Mouse (Mus musculus): Measurements from ENCODE around the gene Xdh. TPM values are rescaled to one million over a fixed set of nuclear protein-coding genes. Genes with fewer than 3 reads are reported as not detected.

Xdh gene
- 0.16 and 0.24 TPM in 2 replicates for polyA plus RNA-seq (2014; fragmentation: Nextera tagmentation; extraction: Ambion mirVana)

DNA sequence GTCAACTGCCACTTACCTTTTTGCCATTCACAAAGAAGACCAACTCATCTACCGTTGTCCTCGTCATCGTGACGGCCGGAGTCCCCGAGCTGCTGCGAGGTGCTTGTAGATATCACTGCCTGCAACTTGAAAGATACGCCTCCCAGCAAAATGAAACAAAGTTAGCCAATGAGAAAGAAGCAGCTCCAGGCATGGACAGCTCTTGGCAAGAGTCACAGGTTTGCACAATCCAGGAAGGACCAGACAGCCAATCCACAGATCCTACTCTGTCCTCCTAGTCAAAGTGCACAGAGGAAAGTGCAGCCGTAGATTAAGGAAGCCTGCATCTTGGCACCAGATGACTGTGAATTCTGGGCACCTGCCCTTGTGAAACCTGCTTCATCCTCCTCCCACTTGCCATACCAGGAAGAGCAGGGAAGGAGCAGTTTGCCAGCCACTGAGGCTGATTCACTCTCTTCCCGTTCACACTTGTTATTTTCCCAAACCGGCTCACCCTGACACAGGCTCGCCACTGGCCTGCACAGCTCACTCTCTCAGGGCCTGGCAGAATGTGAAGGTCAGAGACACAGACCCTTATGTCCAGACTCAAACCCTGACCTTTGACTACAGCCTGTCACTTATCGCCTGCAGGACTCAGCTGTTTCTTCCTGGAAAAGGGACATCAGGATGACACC lies at the start of gene Xdh:
Gene Xdh, minus strand, starts transcription at position 135 of the 674 bp plus-strand sequence.
- 89% methylated on average over 13 of the region's 13 CpGs for WGBS

GRCm38 (mm10) chr17:73995907-73996645 lies 46.1 kb upstream of the Xdh start:
- H3K4me3 ChIP-seq (replicated peaks; ENCODE audit: low read length): no peak overlapping the region
- no peak overlapping the region for H3K9ac ChIP-seq
- no peaks in the 10 kb centered on the region for H3K9me3 ChIP-seq (ENCODE audit: control insufficient read depth, low read length)
- H3K36me3 ChIP-seq (replicated peaks; ENCODE audit: control insufficient read depth, insufficient read depth): no peaks in the 10 kb centered on the region
- 92% methylated on average over 13 of the region's 13 CpGs for WGBS
- DNase-seq (ENCODE audit: low spot score) (no peak), ATAC-seq (ENCODE audit: low FRiP score) (no peak)
- no peaks in the 10 kb centered on the region for H3K27me3 ChIP-seq (ENCODE audit: control insufficient read depth, insufficient read depth, low read length)
- H3K27ac ChIP-seq: no peak overlapping the region
- H3K4me1 ChIP-seq (replicated peaks; ENCODE audit: control insufficient read depth, insufficient read depth, low read length): no peaks in the 10 kb centered on the region
- H3K4me2 ChIP-seq (replicated peaks): no peak overlapping the region

More for the DNA sequence above, at the start of gene Xdh:
- Histone ChIP-seq H3K27ac (no peak within 1 kb of the TSS), H3K4me2 (replicated peaks) (no peak within 1 kb of the TSS), H3K9ac (no peak within 1 kb of the TSS), H3K36me3 (replicated peaks; ENCODE audit: control insufficient read depth, insufficient read depth) (no peaks in the 10 kb centered on the region), H3K9me3 (ENCODE audit: control insufficient read depth, low read length) (no peaks in the 10 kb centered on the region), H3K4me3 (replicated peaks; ENCODE audit: low read length) (no peak within 1 kb of the TSS), H3K27me3 (ENCODE audit: control insufficient read depth, insufficient read depth, low read length) (no peaks in the 10 kb centered on the region), H3K4me1 (replicated peaks; ENCODE audit: control insufficient read depth, insufficient read depth, low read length) (no peaks in the 10 kb centered on the region)
- DNase-seq (ENCODE audit: low spot score) (no peak), ATAC-seq (ENCODE audit: low FRiP score) (no peak)

DNA sequence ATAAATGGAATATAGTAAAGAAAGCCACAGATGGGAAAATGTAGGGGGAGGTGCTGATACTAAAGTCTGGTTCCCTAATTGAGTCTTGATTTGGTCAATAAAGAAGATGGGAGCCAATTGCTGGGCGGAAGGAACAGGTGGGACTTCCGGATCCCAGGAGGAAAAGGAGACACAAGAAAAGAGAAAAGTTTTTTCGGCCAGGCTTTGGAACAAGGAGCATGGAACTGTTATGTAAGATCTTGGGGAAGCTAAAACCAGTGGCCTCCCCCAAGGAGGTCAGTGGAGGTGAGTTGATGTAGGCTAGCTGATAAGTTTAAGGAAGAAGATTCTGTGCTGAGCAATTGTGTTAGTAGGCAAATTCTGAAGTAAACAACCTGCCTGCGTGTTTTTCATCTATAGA lies 41.3 kb upstream of the Xdh start:
- no peak overlapping the region for H3K4me3 ChIP-seq (replicated peaks; ENCODE audit: low read length)
- WGBS: 91% methylated on average over 4 of the region's 4 CpGs
- ATAC-seq (ENCODE audit: low FRiP score): no peak

DNA sequence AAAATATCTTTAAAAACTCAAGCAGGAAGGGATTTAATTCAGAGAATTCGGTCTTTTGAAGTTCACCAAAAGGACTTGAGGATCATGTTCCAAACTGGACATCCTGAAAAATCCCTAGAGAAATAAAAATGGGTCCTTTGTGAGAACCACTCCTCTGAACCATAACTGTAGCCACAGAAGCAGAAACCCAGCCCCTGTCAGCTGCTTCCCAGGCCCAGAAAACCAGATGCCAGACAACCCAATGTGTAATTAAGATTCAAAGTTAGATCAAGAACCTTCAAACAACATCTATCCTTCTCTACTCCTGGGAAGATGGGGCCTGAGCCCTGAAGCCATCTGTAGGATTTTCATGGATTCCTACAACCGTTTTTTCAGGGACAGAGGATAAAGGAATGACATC lies 36.6 kb upstream of the Xdh start:
- Histone ChIP-seq H3K27me3 (ENCODE audit: control insufficient read depth, insufficient read depth, low read length) (no peaks in the 10 kb centered on the region), H3K9ac (no peak overlapping the region), H3K27ac (no peak overlapping the region), H3K4me2 (replicated peaks) (no peak overlapping the region), H3K36me3 (replicated peaks; ENCODE audit: control insufficient read depth, insufficient read depth) (no peaks in the 10 kb centered on the region), H3K4me1 (replicated peaks; ENCODE audit: control insufficient read depth, insufficient read depth, low read length) (no peaks in the 10 kb centered on the region), H3K9me3 (ENCODE audit: control insufficient read depth, low read length) (no peaks in the 10 kb centered on the region), H3K4me3 (replicated peaks; ENCODE audit: low read length) (no peak overlapping the region)
- ATAC-seq (ENCODE audit: low FRiP score): no peak
- DNase-seq (ENCODE audit: low spot score): no peak
- WGBS: 83% methylated on average over 2 of the region's 2 CpGs

More for the DNA sequence above, 41.3 kb upstream of the Xdh start:
- Histone ChIP-seq H3K4me1 (replicated peaks; ENCODE audit: control insufficient read depth, insufficient read depth, low read length) (no peaks in the 10 kb centered on the region), H3K9me3 (ENCODE audit: control insufficient read depth, low read length) (no peaks in the 10 kb centered on the region), H3K4me2 (replicated peaks) (no peak overlapping the region), H3K27ac (no peak overlapping the region), H3K27me3 (ENCODE audit: control insufficient read depth, insufficient read depth, low read length) (no peaks in the 10 kb centered on the region), H3K9ac (no peak overlapping the region), H3K36me3 (replicated peaks; ENCODE audit: control insufficient read depth, insufficient read depth) (no peaks in the 10 kb centered on the region)
- DNase-seq (ENCODE audit: low spot score): no peak

DNA sequence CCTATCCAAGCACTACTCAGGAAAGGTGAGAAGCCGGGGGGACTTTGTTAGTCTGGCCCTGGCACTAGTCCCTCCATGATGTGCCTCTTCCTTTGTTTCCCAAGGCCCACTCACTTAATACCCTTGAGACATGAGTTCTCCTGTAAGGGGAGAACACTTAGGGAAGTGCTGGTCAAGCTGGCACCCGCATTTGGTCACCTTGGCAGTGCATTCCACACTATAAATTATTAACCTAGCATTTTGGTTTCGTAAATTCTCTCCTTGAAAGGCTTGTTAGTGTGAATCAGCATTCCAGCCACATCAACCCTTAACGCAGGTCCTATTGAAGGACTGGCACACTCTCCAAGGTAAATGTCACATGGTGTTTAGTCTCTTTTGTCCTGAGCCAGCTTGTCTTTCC lies 35.9 kb upstream of the Xdh start:
- WGBS: 86% methylated on average over 4 of the region's 4 CpGs
- no peak for ATAC-seq (ENCODE audit: low FRiP score)
- Histone ChIP-seq H3K4me3 (replicated peaks; ENCODE audit: low read length) (no peak overlapping the region), H3K27ac (no peak overlapping the region), H3K36me3 (replicated peaks; ENCODE audit: control insufficient read depth, insufficient read depth) (no peaks in the 10 kb centered on the region), H3K4me1 (replicated peaks; ENCODE audit: control insufficient read depth, insufficient read depth, low read length) (no peaks in the 10 kb centered on the region), H3K9ac (no peak overlapping the region), H3K4me2 (replicated peaks) (no peak overlapping the region), H3K9me3 (ENCODE audit: control insufficient read depth, low read length) (no peaks in the 10 kb centered on the region), H3K27me3 (ENCODE audit: control insufficient read depth, insufficient read depth, low read length) (no peaks in the 10 kb centered on the region)
- no peak for DNase-seq (ENCODE audit: low spot score)

DNA sequence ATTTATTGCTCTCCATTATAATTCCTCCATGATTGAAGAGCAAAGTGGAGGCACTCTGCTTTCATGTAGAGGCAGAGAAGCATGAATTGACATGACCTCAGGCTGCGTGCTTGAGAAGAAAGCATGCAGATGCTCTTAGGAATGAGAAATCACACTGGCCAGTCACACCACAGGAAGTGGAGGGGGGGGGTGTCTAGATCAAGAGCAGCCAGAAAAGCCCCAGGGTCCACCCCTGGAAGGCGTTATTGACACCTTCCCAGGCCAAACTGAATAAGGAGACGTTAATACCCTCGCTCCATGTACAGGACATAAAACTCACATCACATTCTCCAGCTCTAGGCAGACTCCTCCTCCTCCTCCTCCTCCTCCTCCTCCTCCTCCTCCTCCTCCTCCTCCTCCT lies 34.5 kb upstream of the Xdh start:
- DNase-seq (ENCODE audit: low spot score): no peak
- Histone ChIP-seq H3K27me3 (ENCODE audit: control insufficient read depth, insufficient read depth, low read length) (no peaks in the 10 kb centered on the region), H3K4me3 (replicated peaks; ENCODE audit: low read length) (no peak overlapping the region), H3K27ac (no peak overlapping the region), H3K9ac (no peak overlapping the region), H3K9me3 (ENCODE audit: control insufficient read depth, low read length) (no peaks in the 10 kb centered on the region), H3K36me3 (replicated peaks; ENCODE audit: control insufficient read depth, insufficient read depth) (no peaks in the 10 kb centered on the region), H3K4me1 (replicated peaks; ENCODE audit: control insufficient read depth, insufficient read depth, low read length) (no peaks in the 10 kb centered on the region), H3K4me2 (replicated peaks) (no peak overlapping the region)
- WGBS: 28% methylated on average over 4 of the region's 4 CpGs
- ATAC-seq (ENCODE audit: low FRiP score): no peak

DNA sequence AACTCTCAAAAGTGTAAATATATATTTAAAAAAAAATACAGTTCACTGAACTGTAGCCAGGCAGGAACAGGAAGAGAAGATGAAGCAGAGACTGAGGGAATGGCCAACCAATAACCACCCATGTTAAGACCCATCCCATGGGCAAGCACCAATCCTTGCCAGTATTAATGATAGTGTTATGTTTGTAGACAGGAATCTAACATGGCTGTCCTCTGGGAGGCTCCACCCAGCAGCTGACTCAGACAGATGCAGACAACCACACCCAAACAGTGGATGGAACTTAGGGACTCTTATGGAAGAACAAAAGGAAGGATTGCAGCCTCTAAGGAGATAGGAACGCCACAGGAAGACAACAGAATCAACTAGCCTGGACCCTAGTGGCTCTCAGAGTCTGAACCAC lies 32.9 kb upstream of the Xdh start:
- 80% methylated on average over 1 of the region's 1 CpGs for WGBS
- no peak for ATAC-seq (ENCODE audit: low FRiP score)
- no peak overlapping the region for H3K27ac ChIP-seq

DNA sequence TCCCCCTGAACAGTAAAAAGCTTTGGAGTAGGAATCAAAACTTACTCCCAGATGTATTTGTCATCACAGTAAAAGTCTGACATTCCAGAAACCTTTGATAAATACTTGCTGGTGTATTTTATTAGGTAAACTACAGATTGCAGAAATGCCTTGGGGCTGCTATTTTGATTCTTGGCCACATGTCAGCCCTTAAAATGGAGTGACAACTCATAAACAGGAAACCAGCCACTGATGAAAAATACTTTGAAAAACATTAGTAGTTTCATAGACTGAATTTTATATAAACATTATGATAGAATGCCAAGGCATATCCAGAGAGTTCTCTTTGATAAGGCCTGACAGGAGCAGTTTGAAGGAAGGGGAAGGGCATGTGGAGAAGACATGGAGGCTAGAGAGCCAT lies 26.1 kb upstream of the Xdh start:
- Histone ChIP-seq H3K27ac (no peak overlapping the region), H3K27me3 (ENCODE audit: control insufficient read depth, insufficient read depth, low read length) (no peaks in the 10 kb centered on the region), H3K9me3 (ENCODE audit: control insufficient read depth, low read length) (no peaks in the 10 kb centered on the region), H3K4me1 (replicated peaks; ENCODE audit: control insufficient read depth, insufficient read depth, low read length) (no peaks in the 10 kb centered on the region), H3K9ac (no peak overlapping the region), H3K4me2 (replicated peaks) (no peak overlapping the region), H3K36me3 (replicated peaks; ENCODE audit: control insufficient read depth, insufficient read depth) (no peaks in the 10 kb centered on the region), H3K4me3 (replicated peaks; ENCODE audit: low read length) (no peak overlapping the region)
- ATAC-seq (ENCODE audit: low FRiP score) (no peak), DNase-seq (ENCODE audit: low spot score) (no peak)

More for the DNA sequence above, 32.9 kb upstream of the Xdh start:
- no peaks in the 10 kb centered on the region for H3K4me1 ChIP-seq (replicated peaks; ENCODE audit: control insufficient read depth, insufficient read depth, low read length)
- no peak overlapping the region for H3K4me2 ChIP-seq (replicated peaks)
- H3K9ac ChIP-seq: no peak overlapping the region
- DNase-seq (ENCODE audit: low spot score): no peak
- H3K4me3 ChIP-seq (replicated peaks; ENCODE audit: low read length): no peak overlapping the region
- H3K9me3 ChIP-seq (ENCODE audit: control insufficient read depth, low read length): no peaks in the 10 kb centered on the region
- H3K27me3 ChIP-seq (ENCODE audit: control insufficient read depth, insufficient read depth, low read length): no peaks in the 10 kb centered on the region
- H3K36me3 ChIP-seq (replicated peaks; ENCODE audit: control insufficient read depth, insufficient read depth): no peaks in the 10 kb centered on the region

DNA sequence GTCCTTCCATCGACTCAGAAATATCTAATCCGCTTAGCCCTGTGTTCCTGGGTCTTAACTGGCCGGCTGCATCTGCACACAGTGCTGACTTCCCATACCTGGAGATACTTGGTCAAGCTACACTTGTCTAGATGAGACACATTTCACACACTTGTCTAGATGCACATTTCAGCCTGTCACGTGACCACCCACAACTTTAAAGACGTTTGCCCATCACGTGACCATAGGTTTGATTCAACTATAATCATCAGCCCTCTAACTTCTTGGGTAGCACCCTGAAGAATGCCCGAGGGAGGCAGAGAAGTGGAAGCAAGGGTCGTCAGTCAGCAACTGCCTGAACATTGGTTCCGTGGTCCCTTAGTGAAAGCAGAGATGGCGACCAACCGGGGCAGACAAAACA lies 22.7 kb upstream of the Xdh start:
- no peaks in the 10 kb centered on the region for H3K9me3 ChIP-seq (ENCODE audit: control insufficient read depth, low read length)
- no peaks in the 10 kb centered on the region for H3K4me1 ChIP-seq (replicated peaks; ENCODE audit: control insufficient read depth, insufficient read depth, low read length)
- no peak overlapping the region for H3K27ac ChIP-seq
- H3K9ac ChIP-seq: no peak overlapping the region
- ATAC-seq (ENCODE audit: low FRiP score): no peak
- 91% methylated on average over 11 of the region's 11 CpGs for WGBS
- H3K4me2 ChIP-seq (replicated peaks): no peak overlapping the region
- no peak for DNase-seq (ENCODE audit: low spot score)
- no peaks in the 10 kb centered on the region for H3K27me3 ChIP-seq (ENCODE audit: control insufficient read depth, insufficient read depth, low read length)
- no peak overlapping the region for H3K4me3 ChIP-seq (replicated peaks; ENCODE audit: low read length)
- H3K36me3 ChIP-seq (replicated peaks; ENCODE audit: control insufficient read depth, insufficient read depth): no peaks in the 10 kb centered on the region

All from hindbrain, embryonic 14.5 days (tissue).